Mouse (Mus musculus): ENCODE measurements around the gene Scgb2b27. TPM values are rescaled to one million over a fixed set of nuclear protein-coding genes. Genes with fewer than 3 reads are reported as not detected.
"Not testable (repeated sequence)": the region's sequence is repeated elsewhere in the genome, so short reads cannot be mapped to it uniquely, and the experiment has no call there.

Scgb2b27 gene
- polyA plus RNA-seq (2015; fragmentation: Nextera tagmentation; extraction: Ambion mirVana), result not detected in 2 replicates

GRCm38 (mm10) chr7:34013842-34014241, at the start of gene Scgb2b27:
Gene Scgb2b27 (minus strand): TSS chr7:34013942.
- no peaks in the 10 kb centered on the region for H3K36me3 ChIP-seq
- H3K4me2 ChIP-seq, result no peak within 1 kb of the TSS
- no peaks in the 10 kb centered on the region for H3K4me1 ChIP-seq
- H3K9me3 ChIP-seq (replicated peaks), result peaks cover 23% of the 10 kb centered on the region
- no peak within 1 kb of the TSS for H3K4me3 ChIP-seq (replicated peaks)
- no peaks in the 10 kb centered on the region for H3K27me3 ChIP-seq (replicated peaks)
- no peak within 1 kb of the TSS for H3K27ac ChIP-seq (replicated peaks)
- H3K9ac ChIP-seq (replicated peaks), result no peak within 1 kb of the TSS
- no peak for ATAC-seq (ENCODE audit: low FRiP score)
- WGBS, result 69% methylated on average over 4 of the region's 4 CpGs

GRCm38 (mm10) chr7:34036076-34036815, 22.5 kb upstream of the Scgb2b27 start:
- peaks cover 28% of the 10 kb centered on the region for H3K9me3 ChIP-seq (replicated peaks)
- H3K4me3 ChIP-seq (replicated peaks); H3K36me3 ChIP-seq; ATAC-seq (ENCODE audit: low FRiP score); H3K4me1 ChIP-seq; H3K9ac ChIP-seq (replicated peaks); H3K4me2 ChIP-seq; H3K27ac ChIP-seq (replicated peaks); H3K27me3 ChIP-seq (replicated peaks): not testable (repeated sequence)
- WGBS, result 93% methylated on average over 11 of the region's 11 CpGs

DNA sequence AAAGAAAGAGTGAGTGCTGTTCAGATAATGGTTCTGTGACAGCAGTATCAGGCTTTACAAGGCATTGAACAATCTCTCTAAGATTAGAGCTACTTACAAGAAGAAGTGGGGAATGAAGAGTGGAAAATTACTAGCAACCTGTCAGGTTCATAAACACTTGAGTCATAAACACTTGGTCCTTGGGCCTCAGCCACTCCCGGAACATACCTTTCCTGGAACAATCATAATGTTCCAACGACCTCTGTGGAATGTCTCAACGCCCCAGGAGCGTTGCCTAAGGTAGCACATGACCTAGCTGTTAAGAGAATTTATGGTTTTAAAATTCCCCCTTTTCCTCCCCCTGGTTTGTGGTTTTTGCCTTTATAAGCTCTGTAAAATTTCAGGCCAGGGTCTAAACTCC, 20.8 kb upstream of the Scgb2b27 start:
- not testable (repeated sequence) for H3K4me2 ChIP-seq; H3K36me3 ChIP-seq; H3K4me1 ChIP-seq; H3K27me3 ChIP-seq (replicated peaks); H3K27ac ChIP-seq (replicated peaks); H3K9ac ChIP-seq (replicated peaks); H3K4me3 ChIP-seq (replicated peaks); ATAC-seq (ENCODE audit: low FRiP score)
- 92% methylated on average over 4 of the region's 4 CpGs for WGBS
- peaks cover 24% of the 10 kb centered on the region for H3K9me3 ChIP-seq (replicated peaks)

DNA sequence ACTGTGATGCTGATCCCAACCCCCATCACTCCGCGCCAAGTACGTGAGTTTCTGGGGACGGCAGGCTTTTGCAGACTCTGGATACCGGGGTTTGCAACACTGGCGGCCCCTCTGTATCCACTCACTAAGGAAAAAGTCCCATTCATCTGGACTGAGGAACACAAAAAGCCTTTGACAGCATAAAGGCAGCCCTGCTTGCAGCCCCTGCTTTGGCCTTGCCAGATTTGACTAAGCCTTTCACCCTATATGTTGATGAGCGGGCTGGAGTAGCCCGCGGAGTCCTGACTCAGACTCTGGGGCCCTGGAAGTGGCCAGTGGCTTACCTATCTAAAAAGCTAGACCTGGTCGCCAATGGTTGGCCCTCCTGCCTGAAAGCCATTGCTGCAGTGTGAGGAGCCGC, 16.3 kb upstream of the Scgb2b27 start:
- Histone ChIP-seq H3K4me1 (no peaks in the 10 kb centered on the region), H3K9ac (replicated peaks) (no peak overlapping the region), H3K9me3 (replicated peaks) (peaks cover 28% of the 10 kb centered on the region), H3K4me3 (replicated peaks) (no peak overlapping the region), H3K4me2 (no peak overlapping the region), H3K36me3 (no peaks in the 10 kb centered on the region), H3K27me3 (replicated peaks) (no peaks in the 10 kb centered on the region), H3K27ac (replicated peaks) (no peak overlapping the region)
- no peak for ATAC-seq (ENCODE audit: low FRiP score)
- 95% methylated on average over 11 of the region's 11 CpGs for WGBS

- H3K36me3 ChIP-seq; H3K4me2 ChIP-seq; H3K4me3 ChIP-seq (replicated peaks); H3K27ac ChIP-seq (replicated peaks); H3K4me1 ChIP-seq; H3K9ac ChIP-seq (replicated peaks); ATAC-seq (ENCODE audit: low FRiP score); H3K27me3 ChIP-seq (replicated peaks): not testable (repeated sequence)
- H3K9me3 ChIP-seq (replicated peaks), result peaks cover 25% of the 10 kb centered on the region
- WGBS, result 91% methylated on average over 9 of the region's 9 CpGs
Observed at GRCm38 (mm10) chr7:34027202-34027601, 13.5 kb upstream of the Scgb2b27 start.

- H3K9ac ChIP-seq (replicated peaks), result no peak overlapping the region
- 90% methylated on average over 4 of the region's 4 CpGs for WGBS
- H3K27me3 ChIP-seq (replicated peaks), result no peaks in the 10 kb centered on the region
- H3K9me3 ChIP-seq (replicated peaks), result peaks cover 23% of the 10 kb centered on the region
- H3K27ac ChIP-seq (replicated peaks), result no peak overlapping the region
- no peaks in the 10 kb centered on the region for H3K36me3 ChIP-seq
- H3K4me1 ChIP-seq, result no peaks in the 10 kb centered on the region
- no peak overlapping the region for H3K4me3 ChIP-seq (replicated peaks)
- no peak overlapping the region for H3K4me2 ChIP-seq
- ATAC-seq (ENCODE audit: low FRiP score), result no peak
Observed at GRCm38 (mm10) chr7:34025641-34026040, 11.9 kb upstream of the Scgb2b27 start.

- WGBS, result 92% methylated on average over 1 of the region's 1 CpGs
- H3K4me2 ChIP-seq; H3K4me3 ChIP-seq (replicated peaks); H3K27ac ChIP-seq (replicated peaks); ATAC-seq (ENCODE audit: low FRiP score); H3K4me1 ChIP-seq; H3K36me3 ChIP-seq; H3K27me3 ChIP-seq (replicated peaks); H3K9ac ChIP-seq (replicated peaks): not testable (repeated sequence)
- peaks cover 15% of the 10 kb centered on the region for H3K9me3 ChIP-seq (replicated peaks)
Observed at GRCm38 (mm10) chr7:34021183-34021582, 7.4 kb upstream of the Scgb2b27 start, which contains the start of gene Scgb1b27. Gene Scgb1b27 (plus strand): TSS chr7:34021483.

- H3K27ac ChIP-seq (replicated peaks); H3K9ac ChIP-seq (replicated peaks); H3K9me3 ChIP-seq (replicated peaks); H3K4me1 ChIP-seq; H3K4me2 ChIP-seq; H3K27me3 ChIP-seq (replicated peaks); H3K4me3 ChIP-seq (replicated peaks); ATAC-seq (ENCODE audit: low FRiP score); H3K36me3 ChIP-seq: not testable (repeated sequence)
- 27% methylated on average over 8 of the region's 9 CpGs for WGBS
Observed at GRCm38 (mm10) chr7:33982281-33982680, 31.5 kb downstream of the Scgb2b27 start.

Other genes with a start within 250 kb of the Scgb2b27 start
- not detected in 2 replicates for gene Scgb2b26, start 68.9 kb downstream of the Scgb2b27 start, polyA plus RNA-seq (2015; fragmentation: Nextera tagmentation; extraction: Ambion mirVana)
- gene Scgb1b27, start 7.5 kb upstream of the Scgb2b27 start, polyA plus RNA-seq (2015; fragmentation: Nextera tagmentation; extraction: Ambion mirVana), result not detected in 2 replicates
- not detected in 2 replicates for gene Scgb1b30, start 81.5 kb upstream of the Scgb2b27 start, polyA plus RNA-seq (2015; fragmentation: Nextera tagmentation; extraction: Ambion mirVana)
- 3.5 and 3.8 TPM in 2 replicates for gene Wtip, start 119.3 kb upstream of the Scgb2b27 start, polyA plus RNA-seq (2015; fragmentation: Nextera tagmentation; extraction: Ambion mirVana)
- gene Uba2, start 155.7 kb upstream of the Scgb2b27 start, polyA plus RNA-seq (2015; fragmentation: Nextera tagmentation; extraction: Ambion mirVana), result 157 and 172 TPM in 2 replicates
- 72.2 and 89.5 TPM in 2 replicates for gene Pdcd2l, start 182.7 kb upstream of the Scgb2b27 start, polyA plus RNA-seq (2015; fragmentation: Nextera tagmentation; extraction: Ambion mirVana)
- 326 and 346 TPM in 2 replicates for gene Gpi1, start 216.4 kb upstream of the Scgb2b27 start, polyA plus RNA-seq (2015; fragmentation: Nextera tagmentation; extraction: Ambion mirVana)
- not detected in 2 replicates for gene Gm6096, start 237.1 kb upstream of the Scgb2b27 start, polyA plus RNA-seq (2015; fragmentation: Nextera tagmentation; extraction: Ambion mirVana)